Mouse (Mus musculus) small intestine, adult 10 weeks (tissue): ENCODE data around the gene Ppp2r2d. TPM values are rescaled to one million over a fixed set of nuclear protein-coding genes. Genes with fewer than 3 reads are reported as not detected.

Experiments
- polyA plus RNA-seq: library from polyadenylated mRNA; stranded (reverse); fragments of 350-450 nt; fragmentation: Illumina TruSeq; extraction: RNeasy Lipid Tissue Mini Kit (QIAGEN cat#74804); gene quantifications from one replicate; pipeline ENCODE4 v1.2.3, GENCODE M21; 2014; ENCODE audit warnings: low replicate concordance

Gene Ppp2r2d
- 108 TPM for polyA plus RNA-seq

DNA sequence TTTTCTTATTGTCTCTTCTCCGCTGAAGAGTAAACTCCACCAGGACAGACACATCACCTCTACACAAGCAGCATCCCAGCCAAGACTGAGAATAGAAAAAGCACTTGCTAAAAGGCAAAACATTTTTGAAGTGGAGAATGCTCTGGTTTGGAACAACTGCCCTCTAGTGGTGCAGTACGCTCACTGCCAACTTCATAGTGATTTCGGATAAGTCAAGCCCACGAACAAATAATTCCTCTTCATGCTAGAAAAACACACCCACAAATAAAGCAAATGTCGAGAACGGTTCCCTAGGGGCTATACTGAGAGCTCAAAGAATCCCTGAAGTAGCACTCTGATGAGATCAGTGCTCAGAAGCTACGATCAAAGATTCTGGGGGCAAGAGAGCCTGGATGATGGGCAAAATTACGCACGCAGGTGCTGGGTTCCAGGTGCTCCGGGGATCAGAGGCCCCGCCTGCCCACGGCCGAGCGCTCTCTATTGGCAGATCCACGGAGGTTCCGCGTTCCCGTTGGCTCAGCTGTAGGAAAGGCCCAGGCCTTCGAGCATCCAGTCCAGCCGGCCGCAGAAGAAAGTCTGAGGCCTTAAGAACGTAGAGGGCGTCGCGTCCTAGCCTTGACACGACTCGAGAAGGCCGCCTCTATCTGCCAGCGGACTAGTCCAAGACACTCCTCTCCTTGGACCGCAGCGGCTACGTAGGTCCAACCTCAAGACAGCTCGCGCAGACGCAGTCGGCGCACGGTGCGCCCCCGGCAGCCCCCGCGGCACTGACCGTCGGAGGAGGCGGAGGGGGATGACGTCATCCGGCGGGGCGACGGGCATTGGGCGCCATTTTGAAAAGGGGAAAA, at the start of gene Ppp2r2d, which contains the start of gene Mapk1ip1:
Ppp2r2d (plus strand) TSS at position 536 of the 848 bp plus-strand sequence.
Mapk1ip1 (minus strand) TSS at position 730 of the 848 bp plus-strand sequence.

GRCm38 (mm10) chr7:138909277-138910192, 63.7 kb downstream of the Ppp2r2d start, which contains the start of gene Bnip3:
Bnip3 (minus strand) TSS chr7:138909519.

Other genes with a start within 250 kb of the Ppp2r2d start
- gene Mapk1ip1, start 194 bp downstream of the Ppp2r2d start, polyA plus RNA-seq, result 9.7 TPM
- 39.6 TPM for gene Bnip3, start 63.4 kb downstream of the Ppp2r2d start, polyA plus RNA-seq
- gene Jakmip3, start 94.7 kb downstream of the Ppp2r2d start, polyA plus RNA-seq, result not detected
- gene Dpysl4, start 239.9 kb downstream of the Ppp2r2d start, polyA plus RNA-seq, result not detected